Mouse (Mus musculus) G1E (cell line): ENCODE measurements around the gene Rplp2.

Source experiments
- CTCF ChIP-seq: IDR thresholded peaks from 2 replicates; pipeline ENCODE4 v1.5.1; 2012; ENCODE audit warnings: low read depth, low read length, inconsistent platforms, mixed read lengths
- GATA1 ChIP-seq: IDR thresholded peaks from 2 replicates; pipeline ENCODE4 v1.6.1; 2012; ENCODE audit warnings: borderline replicate concordance, low read length, inconsistent platforms, mixed read lengths
- POLR2AphosphoS5 ChIP-seq: IDR thresholded peaks from 2 replicates; pipeline ENCODE4 v1.6.1; 2012; ENCODE audit warnings: low read depth, low read length, inconsistent platforms; ENCODE audit not compliant: insufficient replicate concordance
- TAL1 ChIP-seq: conservative IDR thresholded peaks from 2 replicates; pipeline ENCODE4 v1.6.1; 2012; ENCODE audit warnings: low read depth, low read length, inconsistent platforms, mixed read lengths

GRCm38 (mm10) chr7:141454967-141455551 is 7.9 kb downstream of the Rplp2 start, which contains the start of gene Pnpla2:
- no peak for TF ChIP-seq GATA1
- no peak for TF ChIP-seq CTCF
- no peak for TF ChIP-seq TAL1
- TF ChIP-seq POLR2AphosphoS5, result no peak
